Mouse (Mus musculus) forebrain, postnatal 0 days (tissue): ENCODE results near the gene B3gnt2. TPM values are rescaled to one million over a fixed set of nuclear protein-coding genes. Genes with fewer than 3 reads are reported as not detected.

ENCODE experiments used
- ATAC-seq: fragments of 200-750 bp; cut with Nextera tagmentation; 2 replicates; pipeline ENCODE4 v1.8.0; 2017; ENCODE audit warnings: mild to moderate bottlenecking, moderate library complexity
- DNase-seq: peaks from one replicate; pipeline ENCODE4 v3.0.0-alpha.2; 2015
- H3K27ac ChIP-seq: fragments of 300-500 bp; sonication (generic); 2 replicates; pipeline ENCODE4 v1.5.1; 2014; ENCODE audit warnings: low read depth, mild to moderate bottlenecking, antibody characterized with exemption, low read length, moderate library complexity, mixed read lengths
- H3K27me3 ChIP-seq: fragments of 300-500 bp; sonication (generic); 2 replicates; pipeline ENCODE4 v1.6.1; 2014; ENCODE audit warnings: mild to moderate bottlenecking, low read length, mixed read lengths; ENCODE audit not compliant: insufficient read depth
- H3K36me3 ChIP-seq: fragments of 300-500 bp; sonication (generic); 2 replicates; pipeline ENCODE4 v1.6.1; 2014; ENCODE audit warnings: mild to moderate bottlenecking, moderate library complexity; ENCODE audit not compliant: insufficient read depth
- H3K4me1 ChIP-seq: fragments of 300-500 bp; sonication (generic); 2 replicates; pipeline ENCODE4 v1.6.1; 2014; ENCODE audit warnings: antibody characterized with exemption; ENCODE audit not compliant: insufficient read depth
- H3K4me2 ChIP-seq: fragments of 300-500 bp; sonication (generic); 2 replicates; pipeline ENCODE4 v1.6.1; 2014; ENCODE audit warnings: low read depth, mild to moderate bottlenecking, moderate library complexity
- H3K4me3 ChIP-seq: fragments of 300-500 bp; sonication (generic); 2 replicates; pipeline ENCODE4 v1.5.1; 2014; ENCODE audit warnings: low read depth, low read length, mixed read lengths
- H3K9ac ChIP-seq: fragments of 300-500 bp; sonication (generic); 2 replicates; pipeline ENCODE4 v1.6.1; 2014; ENCODE audit warnings: mild to moderate bottlenecking
- H3K9me3 ChIP-seq: fragments of 300-500 bp; sonication (generic); 2 replicates; pipeline ENCODE4 v1.6.1; 2016; ENCODE audit warnings: low read length
- CTCF ChIP-seq: sonication (generic); IDR thresholded peaks from 2 replicates; pipeline ENCODE4 v1.5.1; 2016; ENCODE audit warnings: antibody characterized with exemption, control low read depth, low read depth
- WGBS: fragments of 180-500 bp; shearing (Covaris S2); extraction: QIAGEN DNeasy Blood & Tissue Kit; methylation state at CpG from one replicate; pipeline ENCODE4 v1.1.7; 2014; 5-methylcytosine and 5-hydroxymethylcytosine counted together
- polyA plus RNA-seq: library from polyadenylated mRNA; unstranded; fragments of >200 nt; fragmentation: Nextera tagmentation; extraction: Ambion mirVana; gene quantifications from 2 replicates; pipeline ENCODE4 v1.2.1, GENCODE M21; 2015
- total RNA-seq: library from RNA; depleted of rRNA; stranded (reverse); fragments of >200 nt; gene quantifications from 2 replicates; pipeline ENCODE4 v1.2.3, GENCODE M21; 2014; rRNA removed

B3gnt2 gene
- total and polyA plus RNA-seq, 2 experiments from 2014 or later: 3.0 to 6.7 TPM

- Histone ChIP-seq H3K4me3 (no peak overlapping the region), H3K9ac (no peak overlapping the region), H3K27me3 (no peaks in the 10 kb centered on the region), H3K27ac (no peak overlapping the region), H3K9me3 (no peaks in the 10 kb centered on the region), H3K4me1 (no peaks in the 10 kb centered on the region), H3K4me2 (no peak overlapping the region), H3K36me3 (no peaks in the 10 kb centered on the region)
- WGBS: 85% methylated on average over 6 of the region's 6 CpGs
- no peak for TF ChIP-seq CTCF
- ATAC-seq: no peak
- DNase-seq: no peak
Measured at GRCm38 (mm10) chr11:22733936-22734335, 126.8 kb downstream of the B3gnt2 start.

- DNase-seq (no peak), ATAC-seq (no peak)
- Histone ChIP-seq H3K27ac (no peak overlapping the region), H3K27me3 (no peaks in the 10 kb centered on the region), H3K4me3 (no peak overlapping the region), H3K4me1 (no peaks in the 10 kb centered on the region), H3K9me3 (no peaks in the 10 kb centered on the region), H3K4me2 (no peak overlapping the region), H3K9ac (no peak overlapping the region), H3K36me3 (no peaks in the 10 kb centered on the region)
- 89% methylated on average over 4 of the region's 4 CpGs for WGBS
- TF ChIP-seq CTCF: no peak
Measured at GRCm38 (mm10) chr11:22732907-22733306, 127.9 kb downstream of the B3gnt2 start.

GRCm38 (mm10) chr11:22723096-22723495, 137.7 kb downstream of the B3gnt2 start:
- H3K27ac ChIP-seq: no peak overlapping the region
- no peaks in the 10 kb centered on the region for H3K9me3 ChIP-seq
- H3K4me1 ChIP-seq: no peaks in the 10 kb centered on the region
- no peak for TF ChIP-seq CTCF
- no peaks in the 10 kb centered on the region for H3K27me3 ChIP-seq
- no peak overlapping the region for H3K9ac ChIP-seq
- no peak for ATAC-seq
- H3K36me3 ChIP-seq: no peaks in the 10 kb centered on the region
- DNase-seq: no peak
- no peak overlapping the region for H3K4me2 ChIP-seq
- WGBS: 96% methylated on average over 2 of the region's 2 CpGs
- H3K4me3 ChIP-seq: no peak overlapping the region

- Histone ChIP-seq H3K27ac (no peak overlapping the region), H3K4me1 (no peaks in the 10 kb centered on the region), H3K36me3 (no peaks in the 10 kb centered on the region), H3K4me3 (no peak overlapping the region), H3K9ac (no peak overlapping the region), H3K4me2 (no peak overlapping the region), H3K9me3 (no peaks in the 10 kb centered on the region), H3K27me3 (no peaks in the 10 kb centered on the region)
- no peak for TF ChIP-seq CTCF
- WGBS: 61% methylated on average over 2 of the region's 2 CpGs
- ATAC-seq (no peak), DNase-seq (no peak)
Measured at GRCm38 (mm10) chr11:22720096-22720495, 140.7 kb downstream of the B3gnt2 start.

- Histone ChIP-seq H3K27me3 (no peaks in the 10 kb centered on the region), H3K36me3 (no peaks in the 10 kb centered on the region), H3K4me3 (no peak overlapping the region), H3K4me1 (no peaks in the 10 kb centered on the region), H3K9me3 (no peaks in the 10 kb centered on the region), H3K4me2 (no peak overlapping the region), H3K9ac (no peak overlapping the region), H3K27ac (no peak overlapping the region)
- DNase-seq (no peak), ATAC-seq (no peak; the same call in 1 of the 2 replicates)
- no peak for TF ChIP-seq CTCF
- WGBS: 80% methylated on average over 4 of the region's 4 CpGs
Measured at GRCm38 (mm10) chr11:22719570-22719969, 141.2 kb downstream of the B3gnt2 start.

GRCm38 (mm10) chr11:22718036-22718435, 142.7 kb downstream of the B3gnt2 start:
- no peak overlapping the region for H3K4me2 ChIP-seq
- no peaks in the 10 kb centered on the region for H3K4me1 ChIP-seq
- 95% methylated on average over 7 of the region's 7 CpGs for WGBS
- H3K27me3 ChIP-seq: no peaks in the 10 kb centered on the region
- DNase-seq (no peak), ATAC-seq (no peak)
- no peak overlapping the region for H3K4me3 ChIP-seq
- no peak overlapping the region for H3K27ac ChIP-seq
- no peaks in the 10 kb centered on the region for H3K36me3 ChIP-seq
- H3K9ac ChIP-seq: no peak overlapping the region
- TF ChIP-seq CTCF: no peak
- H3K9me3 ChIP-seq: no peaks in the 10 kb centered on the region

- H3K9ac ChIP-seq: no peak overlapping the region
- H3K4me1 ChIP-seq: no peaks in the 10 kb centered on the region
- no peaks in the 10 kb centered on the region for H3K36me3 ChIP-seq
- WGBS: 93% methylated on average over 3 of the region's 3 CpGs
- DNase-seq: no peak
- H3K4me3 ChIP-seq: no peak overlapping the region
- ATAC-seq: no peak
- no peaks in the 10 kb centered on the region for H3K9me3 ChIP-seq
- no peak for TF ChIP-seq CTCF
- no peaks in the 10 kb centered on the region for H3K27me3 ChIP-seq
- H3K27ac ChIP-seq: no peak overlapping the region
- no peak overlapping the region for H3K4me2 ChIP-seq
Measured at GRCm38 (mm10) chr11:22711327-22711726, 149.4 kb downstream of the B3gnt2 start.

GRCm38 (mm10) chr11:22710596-22710995, 150.2 kb downstream of the B3gnt2 start:
- peak; percentile 56 for DNase-seq
- Histone ChIP-seq H3K27me3 (no peaks in the 10 kb centered on the region), H3K4me3 (no peak overlapping the region), H3K9ac (no peak overlapping the region), H3K4me2 (no peak overlapping the region), H3K9me3 (no peaks in the 10 kb centered on the region), H3K36me3 (no peaks in the 10 kb centered on the region), H3K4me1 (no peaks in the 10 kb centered on the region), H3K27ac (no peak overlapping the region)
- peak; percentile 64 for TF ChIP-seq CTCF
- WGBS: 99% methylated on average over 2 of the region's 2 CpGs
- ATAC-seq: peak; percentile 95

Other genes starting within 250 kb of the B3gnt2 start
- 14.5 and 17.5 TPM in 2 replicates for gene Zrsr1, start 111.0 kb upstream of the B3gnt2 start, total RNA-seq
- 4.8 and 6.4 TPM in 2 replicates for gene Zrsr1, start 111.0 kb upstream of the B3gnt2 start, polyA plus RNA-seq
- gene Gm28048, start 121.1 kb upstream of the B3gnt2 start, total RNA-seq: 0.81 and 2.8 TPM in 2 replicates
- 1.3 and 4.2 TPM in 2 replicates for gene Gm28048, start 121.1 kb upstream of the B3gnt2 start, polyA plus RNA-seq
- 44.0 and 64.3 TPM in 2 replicates for gene Commd1, start 121.4 kb upstream of the B3gnt2 start, total RNA-seq
- gene Commd1, start 121.4 kb upstream of the B3gnt2 start, polyA plus RNA-seq: 207 and 250 TPM in 2 replicates
- 236 and 265 TPM in 2 replicates for gene Cct4, start 129.6 kb upstream of the B3gnt2 start, total RNA-seq
- 269 and 271 TPM in 2 replicates for gene Cct4, start 129.6 kb upstream of the B3gnt2 start, polyA plus RNA-seq
- 7.8 and 9.5 TPM in 2 replicates for gene Fam161a, start 146.6 kb upstream of the B3gnt2 start, total RNA-seq
- gene Fam161a, start 146.6 kb upstream of the B3gnt2 start, polyA plus RNA-seq: 3.4 and 6.9 TPM in 2 replicates